Mouse (Mus musculus) liver, postnatal 0 days (tissue): ENCODE results near the gene Gm6309. TPM values are rescaled to one million over a fixed set of nuclear protein-coding genes. Genes with fewer than 3 reads are reported as not detected.
"Not testable (repeated sequence)": the region's sequence is repeated elsewhere in the genome, so short reads cannot be mapped to it uniquely, and the experiment has no call there.

Experiments used
- ATAC-seq: fragments of 200-750 bp; cut with Nextera tagmentation; 2 replicates; pipeline ENCODE4 v1.8.0; 2017; ENCODE audit warnings: mild to moderate bottlenecking, moderate library complexity
- DNase-seq: peaks from one replicate; pipeline ENCODE4 v3.0.0-alpha.2; 2016
- H3K27ac ChIP-seq: fragments of 300-500 bp; sonication (generic); 2 replicates; pipeline ENCODE4 v1.5.1; 2014; ENCODE audit warnings: antibody characterized with exemption, moderate library complexity, mild to moderate bottlenecking, low read depth
- H3K27me3 ChIP-seq: fragments of 300-500 bp; sonication (generic); 2 replicates; pipeline ENCODE4 v1.6.1; 2014; ENCODE audit warnings: low read length, control low read depth, mixed read lengths; ENCODE audit not compliant: insufficient read depth
- H3K36me3 ChIP-seq: fragments of 300-500 bp; sonication (generic); replicated peaks from 2 replicates; pipeline ENCODE4 v1.6.1; 2014; ENCODE audit warnings: mild to moderate bottlenecking, control low read depth, low read length, moderate library complexity, mixed read lengths; ENCODE audit not compliant: insufficient read depth
- H3K4me1 ChIP-seq: fragments of 300-500 bp; sonication (generic); 2 replicates; pipeline ENCODE4 v1.6.1; 2014; ENCODE audit warnings: antibody characterized with exemption, mild to moderate bottlenecking, control low read depth; ENCODE audit not compliant: insufficient read depth
- H3K4me2 ChIP-seq: fragments of 300-500 bp; sonication (generic); 2 replicates; pipeline ENCODE4 v1.6.1; 2014; ENCODE audit warnings: low read depth, mild to moderate bottlenecking, low read length, moderate library complexity, mixed read lengths
- H3K4me3 ChIP-seq: fragments of 300-500 bp; sonication (generic); 2 replicates; pipeline ENCODE4 v1.5.1; 2014; ENCODE audit warnings: low read depth, low read length
- H3K9ac ChIP-seq: fragments of 300-500 bp; sonication (generic); replicated peaks from 2 replicates; pipeline ENCODE4 v1.6.1; 2014; ENCODE audit warnings: mild to moderate bottlenecking, moderate library complexity
- H3K9me3 ChIP-seq: fragments of 300-500 bp; sonication (generic); 2 replicates; pipeline ENCODE4 v1.6.1; 2016; ENCODE audit warnings: mild to moderate bottlenecking, control low read depth, low read length, mixed read lengths
- CTCF ChIP-seq: sonication (generic); IDR thresholded peaks from 2 replicates; pipeline ENCODE4 v1.5.1; 2016; ENCODE audit warnings: antibody characterized with exemption, low read depth
- EP300 ChIP-seq: IDR thresholded peaks from 2 replicates; pipeline ENCODE4 v1.6.1; 2016; ENCODE audit warnings: antibody characterized with exemption, low read depth, mild to moderate bottlenecking
- WGBS: fragments of 180-500 bp; shearing (Covaris S2); extraction: QIAGEN DNeasy Blood & Tissue Kit; methylation state at CpG from one replicate; pipeline ENCODE4 v1.1.7; 2014; ENCODE audit not compliant: insufficient replicate concordance; 5-methylcytosine and 5-hydroxymethylcytosine counted together
- polyA plus RNA-seq: library from polyadenylated mRNA; unstranded; fragments of >200 nt; fragmentation: Nextera tagmentation; extraction: Ambion mirVana; gene quantifications from 2 replicates; pipeline ENCODE4 v1.2.1, GENCODE M21; 2015

Gene Gm6309
- polyA plus RNA-seq, 1 experiment from 2014 or later: not detected

GRCm38 (mm10) chr5:146190501-146191269, 20.2 kb upstream of the Gm6309 start:
- no peaks in the 10 kb centered on the region for H3K27me3 ChIP-seq
- no peaks in the 10 kb centered on the region for H3K4me1 ChIP-seq
- no peak overlapping the region for H3K4me3 ChIP-seq
- TF ChIP-seq CTCF (no peak), EP300 (no peak)
- WGBS: 53% methylated on average over 3 of the region's 3 CpGs
- no peak for ATAC-seq
- no peak overlapping the region for H3K4me2 ChIP-seq
- DNase-seq: no peak
- no peaks in the 10 kb centered on the region for H3K36me3 ChIP-seq
- H3K9ac ChIP-seq: no peak overlapping the region
- H3K27ac ChIP-seq: no peak overlapping the region
- H3K9me3 ChIP-seq: no peaks in the 10 kb centered on the region

- H3K27me3 ChIP-seq: no peaks in the 10 kb centered on the region
- H3K9ac ChIP-seq: no peak overlapping the region
- H3K27ac ChIP-seq: no peak overlapping the region
- H3K4me1 ChIP-seq: no peaks in the 10 kb centered on the region
- ATAC-seq (peak; percentile 88), DNase-seq (no peak)
- no peak overlapping the region for H3K4me2 ChIP-seq
- TF ChIP-seq CTCF (no peak), EP300 (no peak)
- no peaks in the 10 kb centered on the region for H3K36me3 ChIP-seq
- 36% methylated on average over 4 of the region's 4 CpGs for WGBS
- no peaks in the 10 kb centered on the region for H3K9me3 ChIP-seq
- H3K4me3 ChIP-seq: no peak overlapping the region
Measured at GRCm38 (mm10) chr5:146190093-146190492, 19.6 kb upstream of the Gm6309 start.

GRCm38 (mm10) chr5:146188712-146189111, 18.2 kb upstream of the Gm6309 start:
- no peaks in the 10 kb centered on the region for H3K27me3 ChIP-seq
- TF ChIP-seq EP300 (no peak), CTCF (no peak)
- H3K27ac ChIP-seq: no peak overlapping the region
- H3K9me3 ChIP-seq: no peaks in the 10 kb centered on the region
- H3K4me2 ChIP-seq: no peak overlapping the region
- H3K9ac ChIP-seq: no peak overlapping the region
- H3K36me3 ChIP-seq: no peaks in the 10 kb centered on the region
- 81% methylated on average over 7 of the region's 7 CpGs for WGBS
- DNase-seq: no peak
- no peak for ATAC-seq
- no peak overlapping the region for H3K4me3 ChIP-seq
- H3K4me1 ChIP-seq: no peaks in the 10 kb centered on the region

GRCm38 (mm10) chr5:146188144-146188543, 17.6 kb upstream of the Gm6309 start:
- H3K27ac ChIP-seq: no peak overlapping the region
- H3K9me3 ChIP-seq: no peaks in the 10 kb centered on the region
- H3K4me3 ChIP-seq: no peak overlapping the region
- H3K27me3 ChIP-seq: no peaks in the 10 kb centered on the region
- H3K36me3 ChIP-seq: no peaks in the 10 kb centered on the region
- H3K4me2 ChIP-seq: no peak overlapping the region
- 68% methylated on average over 1 of the region's 1 CpGs for WGBS
- no peaks in the 10 kb centered on the region for H3K4me1 ChIP-seq
- ATAC-seq (no peak), DNase-seq (peak; percentile 28)
- H3K9ac ChIP-seq: no peak overlapping the region
- TF ChIP-seq CTCF (peak; percentile 52), EP300 (no peak)

GRCm38 (mm10) chr5:146187441-146187840, 16.9 kb upstream of the Gm6309 start:
- DNase-seq: peak; percentile 70
- not testable (repeated sequence) for ATAC-seq, H3K4me3 ChIP-seq, H3K27ac ChIP-seq, H3K9me3 ChIP-seq, H3K27me3 ChIP-seq, H3K4me1 ChIP-seq, H3K36me3 ChIP-seq, H3K9ac ChIP-seq, H3K4me2 ChIP-seq
- WGBS: 21% methylated on average over 5 of the region's 5 CpGs
- TF ChIP-seq CTCF: peak; percentile 85

- H3K4me1 ChIP-seq, ATAC-seq, H3K4me3 ChIP-seq, H3K4me2 ChIP-seq, H3K36me3 ChIP-seq, H3K9me3 ChIP-seq, H3K27me3 ChIP-seq, DNase-seq, H3K27ac ChIP-seq, H3K9ac ChIP-seq: not testable (repeated sequence)
- 72% methylated on average over 4 of the region's 4 CpGs for WGBS
Measured at GRCm38 (mm10) chr5:146185204-146185603, 14.7 kb upstream of the Gm6309 start, which contains the start of gene 1700001J03Rik. Gene 1700001J03Rik, minus strand, starts transcription at chr5:146185304.
